Mouse (Mus musculus) CH12.LX (cell line): ENCODE data around the gene Psmf1.

Experiments
- CTCF ChIP-seq, 2 experiments: IDR thresholded peaks in 1 of 2; conservative IDR thresholded peaks in 1 of 2; 2 replicates each; pipeline ENCODE4 v1.5.1; 2011 to 2012; ENCODE audit warnings: low read depth in 2 of 2, low read length in 2 of 2, improper control_type of control experiment in 1 of 2, inconsistent platforms in 1 of 2, mild to moderate bottlenecking in 1 of 2, moderate library complexity in 1 of 2
- EP300 ChIP-seq: IDR thresholded peaks from 2 replicates; pipeline ENCODE4 v1.6.1; 2011; ENCODE audit warnings: low read length, improper control_type of control experiment
- PAX5 ChIP-seq: IDR thresholded peaks from 2 replicates; pipeline ENCODE4 v1.6.1; 2012; ENCODE audit warnings: low read length, inconsistent platforms, mixed read lengths
- POLR2A ChIP-seq: IDR thresholded peaks from 2 replicates; pipeline ENCODE4 v1.6.1; 2011; ENCODE audit warnings: low read depth, mild to moderate bottlenecking, improper control_type of control experiment, low read length
- RAD21 ChIP-seq: IDR thresholded peaks from 2 replicates; pipeline ENCODE4 v1.6.1; 2011; ENCODE audit warnings: low read depth, mild to moderate bottlenecking, low read length, improper control_type of control experiment, moderate library complexity

DNA sequence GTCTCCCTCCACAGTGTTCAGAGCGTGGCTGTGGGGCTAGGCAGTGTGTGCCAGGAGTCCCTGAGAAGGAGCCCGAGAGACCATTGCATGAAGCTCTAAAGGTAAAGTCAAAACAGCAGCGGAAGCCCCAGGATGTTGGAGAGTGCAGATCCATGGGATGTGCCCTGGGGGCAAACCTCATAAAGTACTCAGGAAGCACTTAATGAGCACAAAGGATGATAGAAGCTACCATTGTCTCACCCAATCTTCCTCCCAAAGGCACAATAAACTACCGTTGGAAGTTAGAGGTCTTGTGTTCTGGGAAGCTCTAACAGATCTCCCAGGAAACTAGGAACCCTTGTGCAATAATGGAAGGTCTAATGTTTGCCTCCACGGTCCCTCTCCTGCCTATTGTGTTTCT lies 13.5 kb upstream of the Psmf1 start:
- TF ChIP-seq CTCF (conservative IDR thresholded peaks at IDR 0.05 in 1 of 2, IDR thresholded peaks at IDR 0.05 in 1 of 2; ENCODE audit: low read depth in 2 of 2, low read length in 2 of 2) (no peak), PAX5 (no peak), EP300 (no peak), POLR2A (no peak), RAD21 (no peak)
